Mouse (Mus musculus) heart, adult 2 months (tissue): Measurements from ENCODE around the gene Tec. TPM values are rescaled to one million over a fixed set of nuclear protein-coding genes. Genes with fewer than 3 reads are reported as not detected.

Source experiments
- DNase-seq, 2 experiments: peaks; one replicate each; pipeline ENCODE4 v3.0.0; 2021
- H3K27ac ChIP-seq: fragments of 200-600 bp; 2 replicates; pipeline ENCODE4 v1.8.1; 2022
- H3K27me3 ChIP-seq: fragments of 200-500 bp; 2 replicates; pipeline ENCODE4 v1.6.1; 2012; ENCODE audit warnings: mild to moderate bottlenecking, low read length, inconsistent platforms, mixed read lengths; ENCODE audit not compliant: control insufficient read depth, insufficient read depth
- H3K36me3 ChIP-seq: fragments of 200-500 bp; 2 replicates; pipeline ENCODE4 v1.6.1; 2012; ENCODE audit warnings: low read length, inconsistent platforms; ENCODE audit not compliant: control insufficient read depth, insufficient read depth
- H3K4me1 ChIP-seq: fragments of 200-500 bp; 2 replicates; pipeline ENCODE4 v1.6.1; 2011; ENCODE audit warnings: low read length; ENCODE audit not compliant: control insufficient read depth, insufficient read depth
- H3K4me3 ChIP-seq: fragments of 200-600 bp; 2 replicates; pipeline ENCODE4 v1.8.1; 2022
- H3K79me2 ChIP-seq: fragments of 200-500 bp; replicated peaks from 2 replicates; pipeline ENCODE4 v1.6.1; 2012; ENCODE audit warnings: mild to moderate bottlenecking, inconsistent platforms, low read length, moderate library complexity, mixed read lengths; ENCODE audit not compliant: control insufficient read depth, insufficient read depth
- H3K9ac ChIP-seq: fragments of 200-500 bp; 2 replicates; pipeline ENCODE4 v1.6.1; 2012; ENCODE audit warnings: low read depth, mild to moderate bottlenecking, control low read depth, inconsistent platforms, low read length, mixed read lengths
- CTCF ChIP-seq: fragments of 200-600 bp; IDR thresholded peaks from 2 replicates; pipeline ENCODE4 v1.8.1; 2022; ENCODE audit warnings: antibody characterized with exemption, mild to moderate bottlenecking, moderate library complexity
- EP300 ChIP-seq: fragments of 200-500 bp; IDR thresholded peaks from 2 replicates; pipeline ENCODE4 v1.6.1; 2011; ENCODE audit warnings: low read depth, low read length, control low read depth; ENCODE audit not compliant: insufficient read depth
- POLR2A ChIP-seq: fragments of 200-500 bp; IDR thresholded peaks from 2 replicates; pipeline ENCODE4 v1.6.1; 2011; ENCODE audit warnings: mild to moderate bottlenecking, low read depth, low read length, control low read depth; ENCODE audit not compliant: insufficient read depth
- WGBS: fragments of 180-500 bp; shearing (Covaris S2); methylation state at CpG from one replicate; pipeline ENCODE4 v1.1.7; 2018; 5-methylcytosine and 5-hydroxymethylcytosine counted together
- intact Hi-C: fragments of 180-260 bp; cut with DNase I; formaldehyde crosslinking; loops from one replicate; pipeline ENCODE4 v1.15.1; 2025
- polyA plus RNA-seq: library from polyadenylated mRNA; depleted of rRNA; stranded (reverse); fragments of >200 nt; gene quantifications from 2 replicates; pipeline ENCODE4 v1.2.3, GENCODE M21; 2012
- total RNA-seq, 2 experiments: library from RNA; stranded (reverse); gene quantifications; 2 replicates each; pipeline ENCODE4 v1.2.3; 2021

Tec gene
- total and polyA plus RNA-seq, 3 experiments: 5.7 to 13.8 (median 12.8) TPM

DNA sequence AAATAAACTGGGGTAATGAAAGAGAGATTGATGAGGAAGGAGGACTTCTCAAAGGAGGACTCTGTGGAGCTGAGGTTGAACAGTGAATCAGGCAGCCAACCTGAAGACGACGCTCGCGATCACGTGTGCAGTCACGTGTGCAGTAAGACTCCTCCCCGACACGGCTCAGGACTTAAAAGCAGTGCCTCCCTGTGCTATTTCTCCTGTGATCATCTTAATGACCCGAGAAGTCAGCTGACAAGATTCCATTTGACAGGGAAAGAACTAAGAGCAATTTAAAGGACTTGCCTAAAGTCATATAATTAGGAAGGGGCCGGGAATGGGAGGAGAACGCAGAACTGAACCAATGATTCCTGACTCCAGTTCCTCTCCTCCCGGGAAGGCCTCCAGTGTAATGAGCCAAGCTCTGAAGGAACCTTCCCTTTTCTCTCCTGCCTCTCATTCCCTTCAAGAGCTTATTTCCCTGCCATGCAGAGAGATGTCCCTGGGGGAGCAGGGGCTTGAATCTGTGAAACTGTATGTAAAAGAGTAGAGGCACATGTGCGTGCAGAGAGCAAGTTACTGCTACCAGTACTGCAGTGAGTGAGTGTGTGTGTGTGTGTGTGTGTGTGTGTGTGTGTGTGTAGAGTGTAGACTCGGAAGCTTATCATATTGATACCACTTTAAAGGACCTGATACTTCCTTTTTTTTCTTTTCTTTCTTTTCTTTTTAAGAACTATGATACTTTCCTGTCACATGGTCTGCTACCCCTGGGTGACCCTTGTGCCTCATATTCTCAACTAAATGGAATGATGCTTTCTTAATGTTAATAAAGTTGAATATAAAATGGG lies 1.7 kb upstream of the Tec start:
- no peaks in the 10 kb centered on the region for H3K27me3 ChIP-seq
- intact Hi-C loops: loop anchor here (5.0 to 10.0 kb wide), 2 partner anchors 73 to 105 kb away; no protein-coding TSS in a partner anchor
- H3K9ac ChIP-seq: no peak overlapping the region
- WGBS: 79% methylated on average over 14 of the region's 14 CpGs
- H3K4me1 ChIP-seq: peaks cover 3% of the 10 kb centered on the region
- TF ChIP-seq EP300 (no peak), CTCF (no peak), POLR2A (no peak)
- no peaks in the 10 kb centered on the region; the same call in 1 of the 2 replicates for H3K36me3 ChIP-seq
- DNase-seq: no peak
- no peak overlapping the region for H3K27ac ChIP-seq
- H3K79me2 ChIP-seq: no peaks in the 10 kb centered on the region
- no peak overlapping the region for H3K4me3 ChIP-seq

- no peak for TF ChIP-seq POLR2A
- no peak for TF ChIP-seq EP300
- no peak for TF ChIP-seq CTCF
- whole genome bisulfite sequencing: 38% methylated on average over 16 of the region's 16 CpGs
- Histone ChIP-seq H3K36me3 (no peaks in the 10 kb centered on the region; the same call in 1 of the 2 replicates), H3K9ac (peak overlapping the region; percentile 33; the same call in 1 of the 2 replicates), H3K4me3 (peak overlapping the region; percentile 66), H3K4me1 (peaks cover 3% of the 10 kb centered on the region), H3K27ac (peak overlapping the region; percentile 80), H3K79me2 (no peaks in the 10 kb centered on the region), H3K27me3 (no peaks in the 10 kb centered on the region)
- intact Hi-C loops: loop anchor here (5.0 to 10.0 kb wide), 2 partner anchors 70 to 102 kb away; no protein-coding TSS in a partner anchor
- peak in 1 of 2 experiments; percentile 20 for DNase-seq
Measured at GRCm38 (mm10) chr5:72867036-72867672, 1.1 kb downstream of the Tec start.

DNA sequence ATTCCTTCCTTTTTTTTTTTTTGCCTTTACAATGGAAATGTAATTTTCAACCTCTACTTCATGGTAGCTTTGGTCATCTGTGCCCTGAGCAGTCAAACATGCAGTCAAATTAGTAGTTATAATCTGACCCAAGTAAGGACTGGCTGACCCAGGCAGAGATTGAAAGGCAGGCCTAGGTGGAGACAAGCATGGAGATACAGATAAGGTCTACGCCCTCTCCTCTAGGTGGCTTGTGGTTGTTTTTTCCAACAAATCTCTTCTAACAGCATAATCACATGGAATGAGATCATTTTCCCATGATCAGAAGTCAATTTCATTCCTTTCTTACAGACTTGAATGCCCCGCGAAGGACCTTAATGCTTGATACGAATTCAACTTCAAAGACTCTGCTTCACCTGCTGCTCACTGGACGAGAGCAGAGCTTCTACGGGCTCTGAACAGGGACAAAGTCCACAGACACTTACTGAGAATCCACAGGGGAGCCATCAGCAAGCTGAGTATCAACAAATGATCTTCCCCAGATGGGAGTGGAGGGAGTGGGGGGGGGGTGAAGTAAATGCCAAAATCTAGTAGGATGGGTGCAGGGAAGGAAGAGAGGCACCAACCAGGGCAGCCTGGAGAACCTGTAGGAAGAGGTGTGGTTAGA lies 1.9 kb downstream of the Tec start:
- 68% methylated on average over 6 of the region's 6 CpGs for WGBS
- no peak overlapping the region for H3K4me3 ChIP-seq
- H3K36me3 ChIP-seq: no peaks in the 10 kb centered on the region; the same call in 1 of the 2 replicates
- H3K27ac ChIP-seq: no peak overlapping the region
- peaks cover 3% of the 10 kb centered on the region for H3K4me1 ChIP-seq
- H3K79me2 ChIP-seq: no peaks in the 10 kb centered on the region
- H3K27me3 ChIP-seq: no peaks in the 10 kb centered on the region
- no peak for DNase-seq
- no peak overlapping the region for H3K9ac ChIP-seq
- intact Hi-C loops: loop anchor here (5.0 to 10.0 kb wide), 2 partner anchors 69 to 102 kb away; no protein-coding TSS in a partner anchor
- TF ChIP-seq EP300 (no peak), POLR2A (no peak), CTCF (no peak)

- DNase-seq: no peak
- Histone ChIP-seq H3K9ac (no peak overlapping the region), H3K79me2 (no peaks in the 10 kb centered on the region), H3K4me3 (no peak overlapping the region), H3K27me3 (no peaks in the 10 kb centered on the region), H3K27ac (no peak overlapping the region), H3K4me1 (peaks cover 3% of the 10 kb centered on the region), H3K36me3 (no peaks in the 10 kb centered on the region; the same call in 1 of the 2 replicates)
- TF ChIP-seq POLR2A (no peak), EP300 (no peak), CTCF (no peak)
- intact Hi-C loops: loop anchor here (5.0 to 10.0 kb wide), 2 partner anchors 67 to 100 kb away; no protein-coding TSS in a partner anchor
- WGBS: 81% methylated on average over 3 of the region's 3 CpGs
Measured at GRCm38 (mm10) chr5:72864654-72865178, 3.6 kb downstream of the Tec start.

GRCm38 (mm10) chr5:72863166-72863565 lies 5.1 kb downstream of the Tec start:
- TF ChIP-seq CTCF (no peak), POLR2A (no peak), EP300 (no peak)
- Histone ChIP-seq H3K79me2 (no peaks in the 10 kb centered on the region), H3K4me3 (no peak overlapping the region), H3K27ac (no peak overlapping the region), H3K27me3 (no peaks in the 10 kb centered on the region), H3K4me1 (peaks cover 1% of the 10 kb centered on the region), H3K9ac (no peak overlapping the region), H3K36me3 (no peaks in the 10 kb centered on the region; the same call in 1 of the 2 replicates)
- intact Hi-C loops: loop anchor here (10.0 kb wide), 1 partner anchor 98 kb away; no protein-coding TSS in a partner anchor
- DNase-seq: no peak
- WGBS: 85% methylated on average over 9 of the region's 9 CpGs
